In the genomic region with DNA sequence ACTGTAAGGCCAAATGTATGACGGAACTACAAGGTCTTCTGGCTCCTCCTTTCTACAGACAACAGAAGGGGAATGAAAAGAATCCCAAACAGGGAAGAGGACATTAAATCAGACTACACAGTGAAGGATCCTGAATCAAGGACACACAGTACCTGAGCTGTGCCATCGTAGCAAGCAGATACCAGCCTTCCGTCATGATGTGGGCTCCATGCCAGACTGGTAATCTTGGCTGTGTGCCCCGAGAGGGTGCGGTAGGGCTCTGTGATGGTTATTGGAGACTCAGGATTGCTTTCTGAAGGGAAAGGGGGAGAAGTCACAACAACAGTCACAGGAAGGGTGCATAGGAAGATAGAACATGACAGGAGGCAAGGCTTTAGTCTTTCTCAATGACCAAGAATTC, we compare ENCODE assay signal across 12 mouse cellular contexts. TPM values are rescaled to one million over a fixed set of nuclear protein-coding genes. Genes with fewer than 3 reads are reported as not detected.
DNase-seq lines count a peak whose midpoint lies in the region; ATAC-seq and TF ChIP-seq lines count a peak whose summit lies in the region.
"Had no signal": no experiment of that assay in that cellular context is flagged by ENCODE, and none has a peak within 500 bp of the region (broad histone marks: within the 10 kb centered on the region; RNA-seq: fewer than 3 reads in every experiment).

No protein-coding gene starts in this region.

- TF ChIP-seq CTCF in kidney, adult 2 months (conservative IDR thresholded peaks at IDR 0.05; ENCODE audit: insufficient read depth, insufficient read length, low read depth, low read length): no peak

- WGBS in kidney, adult 2 months: 57% methylated on average over 5 of the region's 5 CpGs

- peak; percentile 49 to 66 for DNase-seq in cerebellum, postnatal 25 days
- DNase-seq in cerebellum, adult 9-11 months: no peak
- DNase-seq in kidney, adult 2 months: peak; percentile 33
- DNase-seq in kidney, adult 9 months: no peak
- peak; percentile 62 to 64 for DNase-seq in adrenal gland, adult 18-20 months (ENCODE audit: low spot score in 2 of 2)
- DNase-seq in urinary bladder, adult 18-20 months (ENCODE audit: low spot score in 2 of 2): no peak
- DNase-seq: layer of hippocampus, adult 9-11 months; thymus, adult 2 months had no signal

- H3K27ac ChIP-seq in kidney, adult 2 months (ENCODE audit: insufficient read depth, low read depth, low read length): no peak overlapping the region
- H3K27ac ChIP-seq: limb, embryonic 10.5 days had no signal

- no peak overlapping the region for H3K4me3 ChIP-seq in kidney, adult 2 months (ENCODE audit: insufficient read depth, low read depth, low read length)
- H3K4me3 ChIP-seq: limb, embryonic 10.5 days had no signal

- no peaks in the 10 kb centered on the region for H3K27me3 ChIP-seq in kidney, adult 2 months (replicated peaks; ENCODE audit: control insufficient read depth, insufficient read depth, low read length)

- peaks cover 8% of the 10 kb centered on the region; the same call in 1 of the 2 replicates for H3K36me3 ChIP-seq in kidney, adult 2 months (ENCODE audit: control insufficient read depth, insufficient read depth, low read length)

- no peaks in the 10 kb centered on the region for H3K4me1 ChIP-seq in kidney, adult 2 months (ENCODE audit: control insufficient read depth, insufficient read depth, low read length)
- H3K4me1 ChIP-seq: limb, embryonic 10.5 days had no signal

- ATAC-seq in erythroid progenitor cell, adult 5-6 weeks (replicated peaks; ENCODE audit: low FRiP score, poor library complexity, severe bottlenecking): 0 out of 2 replicates have a peak, but pooled peaks have one; percentile 37
- no peak for ATAC-seq in frontal cortex, adult (ENCODE audit: low TSS enrichment)
- ATAC-seq: activated CD4-positive, CD25-positive, alpha-beta regulatory T cell, adult 4 months had no signal

- no peak for TF ChIP-seq POLR2A in kidney, adult 2 months (IDR thresholded peaks at IDR 0.05; ENCODE audit: low read depth, low read length)

RNA-seq across cellular contexts. Expression of a gene that starts 22.1 kb away (rescaled TPM):
- 5.3 and 6.3 TPM in 2 replicates for polyA plus RNA-seq in kidney, adult 2 months (2012; rRNA removed)
- total RNA-seq in adrenal gland, adult 18-20 months (2021): 10 to 100 TPM; 22.2 to 22.9 TPM
- total RNA-seq in erythroid progenitor cell, adult 5-6 weeks (2015; ENCODE audit: low replicate concordance): 2.9 and 5.0 TPM in 2 replicates
- total RNA-seq in erythroid progenitor cell, adult 5-6 weeks (2017; ENCODE audit: low replicate concordance): 4.3 and 6.5 TPM in 2 replicates

RNA-seq across cellular contexts. Expression of a gene that starts 25.2 kb away (rescaled TPM):
- polyA plus RNA-seq in kidney, adult 2 months (2012; rRNA removed): 52.1 and 78.2 TPM in 2 replicates
- total RNA-seq in adrenal gland, adult 18-20 months (2021): 10 to 100 TPM; 56.9 to 69.4 TPM
- 12.6 and 15.9 TPM in 2 replicates for total RNA-seq in erythroid progenitor cell, adult 5-6 weeks (2015; ENCODE audit: low replicate concordance)
- total RNA-seq in erythroid progenitor cell, adult 5-6 weeks (2017; ENCODE audit: low replicate concordance): 10.7 and 21.6 TPM in 2 replicates

RNA-seq across cellular contexts. Expression of a gene that starts 42.3 kb away (rescaled TPM):
- 43.8 and 47.2 TPM in 2 replicates for polyA plus RNA-seq in kidney, adult 2 months (2012; rRNA removed)
- 10 to 100 TPM; 40.9 to 47.1 TPM for total RNA-seq in adrenal gland, adult 18-20 months (2021)
- 19.5 and 43.6 TPM in 2 replicates for total RNA-seq in erythroid progenitor cell, adult 5-6 weeks (2015; ENCODE audit: low replicate concordance)
- total RNA-seq in erythroid progenitor cell, adult 5-6 weeks (2017; ENCODE audit: low replicate concordance): 22.5 and 29.1 TPM in 2 replicates

RNA-seq across cellular contexts. Expression of a gene that starts 53.1 kb away (rescaled TPM):
- 15.9 and 18.6 TPM in 2 replicates for polyA plus RNA-seq in kidney, adult 2 months (2012; rRNA removed)
- 10 to 100 TPM; 14.0 to 30.2 TPM for total RNA-seq in adrenal gland, adult 18-20 months (2021)
- 16.8 and 27.4 TPM in 2 replicates for total RNA-seq in erythroid progenitor cell, adult 5-6 weeks (2015; ENCODE audit: low replicate concordance)
- total RNA-seq in erythroid progenitor cell, adult 5-6 weeks (2017; ENCODE audit: low replicate concordance): 17.1 and 20.9 TPM in 2 replicates

RNA-seq across cellular contexts. Expression of a gene that starts 53.2 kb away (rescaled TPM):
- 14.7 and 18.9 TPM in 2 replicates for polyA plus RNA-seq in kidney, adult 2 months (2012; rRNA removed)
- 10 to 100 TPM; 11.5 to 25.9 TPM for total RNA-seq in adrenal gland, adult 18-20 months (2021)
- total RNA-seq in erythroid progenitor cell, adult 5-6 weeks (2015; ENCODE audit: low replicate concordance): 6.5 and 12.6 TPM in 2 replicates
- 5.9 and 6.8 TPM in 2 replicates for total RNA-seq in erythroid progenitor cell, adult 5-6 weeks (2017; ENCODE audit: low replicate concordance)

Comparison
In these comparisons a context has a peak if more than half of its experiments do, and no peak if none do; other contexts are left out.
1. DNase-seq: peak in cerebellum, postnatal 25 days (2 of 2), kidney, adult 2 months (single experiment) and adrenal gland, adult 18-20 months (2 of 2); none in cerebellum, adult 9-11 months (single experiment), kidney, adult 9 months (single experiment) and urinary bladder, adult 18-20 months (0 of 2).